9 mouse cellular contexts compared by ENCODE assay signal in the genomic region with DNA sequence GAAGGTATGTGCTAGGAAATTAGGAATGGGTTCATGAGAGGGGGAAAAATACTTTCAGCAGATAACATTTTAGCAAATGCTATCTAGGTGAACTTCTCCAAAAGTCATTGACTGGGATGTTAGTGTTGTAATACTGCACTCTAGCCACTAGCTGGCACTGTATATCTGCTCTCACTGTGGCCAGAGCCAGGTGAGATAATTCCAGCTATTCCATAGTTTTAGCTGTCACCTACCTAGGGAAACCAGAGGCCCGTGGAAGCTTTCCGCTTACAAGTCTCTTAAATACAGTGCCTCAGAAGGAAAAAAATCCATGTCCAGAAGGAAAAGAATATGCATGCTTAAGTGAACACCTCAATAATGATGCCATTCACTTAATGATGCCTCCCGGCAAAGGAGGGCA. TPM values are rescaled to one million over a fixed set of nuclear protein-coding genes. Genes with fewer than 3 reads are reported as not detected.
A peak's percentile ranks its signal among the peaks of the same experiment; 100 is the strongest.
DNase-seq lines count a peak whose midpoint lies in the region; ATAC-seq and TF ChIP-seq lines count a peak whose summit lies in the region.
"Had no signal": no experiment of that assay in that cellular context is flagged by ENCODE, and none has a peak within 500 bp of the region (broad histone marks: within the 10 kb centered on the region; RNA-seq: fewer than 3 reads in every experiment).

No protein-coding gene starts in this region.

- no peaks in the 10 kb centered on the region for H3K9me3 ChIP-seq in hindbrain, embryonic 11.5 days (ENCODE audit: control insufficient read depth, low read length)
- no peaks in the 10 kb centered on the region for H3K9me3 ChIP-seq in hindbrain, embryonic 12.5 days (replicated peaks)
- H3K9me3 ChIP-seq in CH12.LX (replicated peaks; ENCODE audit: low read length), result peaks cover 18% of the 10 kb centered on the region
- H3K9me3 ChIP-seq: stomach, embryonic 15.5 days had no signal

- TF ChIP-seq EP300 in CH12.LX (IDR thresholded peaks at IDR 0.05; ENCODE audit: low read length), result no peak

- 54% methylated on average over 3 of the region's 3 CpGs for WGBS in hindbrain, embryonic 11.5 days
- 55% methylated on average over 3 of the region's 3 CpGs for WGBS in hindbrain, embryonic 12.5 days

- no peak overlapping the region for H3K27ac ChIP-seq in hindbrain, embryonic 11.5 days (ENCODE audit: low read depth, low read length)
- H3K27ac ChIP-seq in hindbrain, embryonic 12.5 days, result no peak overlapping the region
- H3K27ac ChIP-seq in CH12.LX (ENCODE audit: insufficient read depth, low read depth), result no peak overlapping the region
- H3K27ac ChIP-seq: stomach, embryonic 15.5 days had no signal

- no peak overlapping the region for H3K4me3 ChIP-seq in hindbrain, embryonic 11.5 days (ENCODE audit: low read depth, low read length)
- H3K4me3 ChIP-seq in hindbrain, embryonic 12.5 days, result no peak overlapping the region
- no peak overlapping the region for H3K4me3 ChIP-seq in CH12.LX (replicated peaks in 1 of 3; ENCODE audit: low read depth in 2 of 3, low read length in 2 of 3, poor library complexity in 1 of 3)
- H3K4me3 ChIP-seq: stomach, embryonic 15.5 days had no signal

- dilution Hi-C loops in CH12.LX (cut with MboI; ENCODE audit: extremely low pct_ligation_motif_present, extremely low pct_unique_long_range_greater_than_20kb, low sequenced_read_pairs), result no loop called here

- TF ChIP-seq RAD21 in CH12.LX (IDR thresholded peaks at IDR 0.05; ENCODE audit: low read depth, low read length), result peak; percentile 65

- peak; percentile 69 to 73; a peak in 3 of 4 replicates for TF ChIP-seq CTCF in CH12.LX (conservative IDR thresholded peaks at IDR 0.05 in 1 of 2, IDR thresholded peaks at IDR 0.05 in 1 of 2; ENCODE audit: low read depth in 2 of 2, low read length in 2 of 2)

- no peak overlapping the region for H3K4me2 ChIP-seq in hindbrain, embryonic 11.5 days (replicated peaks; ENCODE audit: low read depth, low read length)
- no peak overlapping the region for H3K4me2 ChIP-seq in hindbrain, embryonic 12.5 days (replicated peaks)
- no peak overlapping the region for H3K4me2 ChIP-seq in CH12.LX (ENCODE audit: insufficient read depth, low read depth, poor library complexity, severe bottlenecking)
- H3K4me2 ChIP-seq: stomach, embryonic 15.5 days had no signal

- DNase-seq in hindbrain, embryonic 11.5 days (ENCODE audit: low spot score), result peak; percentile 48
- DNase-seq in CH12.LX (ENCODE audit: extremely low read depth), result no peak
- peak; percentile 6 for DNase-seq in c-Kit-positive CD71-positive TER-119-negative erythroid progenitor cells, embryonic 14.5 days (ENCODE audit: low read depth)
- peak; percentile 15 for DNase-seq in kidney, postnatal 14 days
- no peak for DNase-seq in layer of hippocampus, postnatal 25 days (ENCODE audit: extremely low spot score in 1 of 2, low spot score in 1 of 2)
- no peak for DNase-seq in layer of hippocampus, adult 8-10 months (ENCODE audit: low spot score in 2 of 2)
- DNase-seq in urinary bladder, postnatal 4 days (ENCODE audit: low spot score in 2 of 2), result no peak

- ATAC-seq in hindbrain, embryonic 11.5 days (ENCODE audit: low FRiP score), result no peak
- no peak for ATAC-seq in hindbrain, embryonic 12.5 days (ENCODE audit: low FRiP score)

- H3K4me1 ChIP-seq in hindbrain, embryonic 11.5 days (replicated peaks; ENCODE audit: control insufficient read depth, insufficient read depth, low read length), result no peaks in the 10 kb centered on the region
- no peaks in the 10 kb centered on the region for H3K4me1 ChIP-seq in hindbrain, embryonic 12.5 days
- H3K4me1 ChIP-seq in CH12.LX (ENCODE audit: control insufficient read depth in 1 of 2, insufficient read depth in 2 of 2), result no peaks in the 10 kb centered on the region
- H3K4me1 ChIP-seq: stomach, embryonic 15.5 days had no signal

- H3K27me3 ChIP-seq in hindbrain, embryonic 11.5 days (ENCODE audit: control insufficient read depth, insufficient read depth, low read length), result no peaks in the 10 kb centered on the region
- H3K27me3 ChIP-seq in hindbrain, embryonic 12.5 days, result no peaks in the 10 kb centered on the region
- H3K27me3 ChIP-seq in CH12.LX (replicated peaks), result no peaks in the 10 kb centered on the region
- H3K27me3 ChIP-seq: stomach, embryonic 15.5 days had no signal

- H3K79me2 ChIP-seq in CH12.LX (replicated peaks; ENCODE audit: control insufficient read depth, extremely low read depth, insufficient read depth, poor library complexity, severe bottlenecking), result no peaks in the 10 kb centered on the region

- no peaks in the 10 kb centered on the region for H3K36me3 ChIP-seq in hindbrain, embryonic 11.5 days (ENCODE audit: control insufficient read depth, insufficient read depth, low read length)
- H3K36me3 ChIP-seq in hindbrain, embryonic 12.5 days, result no peaks in the 10 kb centered on the region
- no peaks in the 10 kb centered on the region for H3K36me3 ChIP-seq in CH12.LX (replicated peaks in 1 of 2; ENCODE audit: control insufficient read depth in 1 of 2, insufficient read depth in 1 of 2, low read length in 1 of 2)
- H3K36me3 ChIP-seq: stomach, embryonic 15.5 days had no signal

- in situ Hi-C loops in CH12.LX (cut with MboI; ENCODE audit: low pct_ligation_motif_present, low pct_unique_long_range_greater_than_20kb, low sequenced_read_pairs), result no loop called here

- TF ChIP-seq POLR2A in CH12.LX (IDR thresholded peaks at IDR 0.05; ENCODE audit: low read depth, low read length), result no peak

- no peak overlapping the region for H3K9ac ChIP-seq in hindbrain, embryonic 11.5 days (ENCODE audit: low read depth, low read length)
- no peak overlapping the region for H3K9ac ChIP-seq in hindbrain, embryonic 12.5 days
- no peak overlapping the region for H3K9ac ChIP-seq in CH12.LX (ENCODE audit: insufficient read depth, low read depth)
- H3K9ac ChIP-seq: stomach, embryonic 15.5 days had no signal

TF ChIP-seq in CH12.LX, 34 proteins besides CTCF, POLR2A, EP300 and RAD21:
- no peak for TF ChIP-seq MXI1 (IDR thresholded peaks at IDR 0.05; ENCODE audit: low read depth, low read length)
- TF ChIP-seq PAX5 (IDR thresholded peaks at IDR 0.05; ENCODE audit: low read length), result no peak
- 0 out of 2 replicates have a peak, but pooled peaks have one; percentile 15 for TF ChIP-seq SMC3 (IDR thresholded peaks at IDR 0.05; ENCODE audit: low read depth, low read length)

RNA-seq across cellular contexts. Expression of gene Alg10b, which starts 25.6 kb away (rescaled TPM):
- 50.6 and 51.5 TPM in 2 replicates for polyA plus RNA-seq in hindbrain, embryonic 11.5 days (2014; fragmentation: Nextera tagmentation; extraction: Ambion mirVana)
- 49.2 and 53.5 TPM in 2 replicates for polyA plus RNA-seq in hindbrain, embryonic 12.5 days (2016; fragmentation: Nextera tagmentation; extraction: Ambion mirVana)
- 12.2 and 12.7 TPM in 2 replicates for total RNA-seq in CH12.LX (2012; rRNA removed)
- 28.4 TPM in 2 replicates for total RNA-seq in CH12.LX (2014; rRNA removed)
- 14.8 and 20.8 TPM in 2 replicates for polyA plus RNA-seq in CH12.LX (2012; ENCODE audit: insufficient read length, low read depth)
- total RNA-seq in layer of hippocampus, postnatal 25 days (2021), result 10 to 100 TPM; 28.2 to 29.8 TPM
- 10 to 100 TPM; 25.1 to 33.0 (median 28.7) TPM for total RNA-seq in layer of hippocampus, adult 8-10 months (2022)

Comparison
In these comparisons a context has a peak if more than half of its experiments do, and no peak if none do; other contexts are left out.
1. DNase-seq: peak in hindbrain, embryonic 11.5 days (single experiment), c-Kit-positive CD71-positive TER-119-negative erythroid progenitor cells, embryonic 14.5 days (single experiment) and kidney, postnatal 14 days (single experiment); none in CH12.LX (single experiment), layer of hippocampus, postnatal 25 days (0 of 2), layer of hippocampus, adult 8-10 months (0 of 2) and urinary bladder, postnatal 4 days (0 of 2).